In the genomic region with DNA sequence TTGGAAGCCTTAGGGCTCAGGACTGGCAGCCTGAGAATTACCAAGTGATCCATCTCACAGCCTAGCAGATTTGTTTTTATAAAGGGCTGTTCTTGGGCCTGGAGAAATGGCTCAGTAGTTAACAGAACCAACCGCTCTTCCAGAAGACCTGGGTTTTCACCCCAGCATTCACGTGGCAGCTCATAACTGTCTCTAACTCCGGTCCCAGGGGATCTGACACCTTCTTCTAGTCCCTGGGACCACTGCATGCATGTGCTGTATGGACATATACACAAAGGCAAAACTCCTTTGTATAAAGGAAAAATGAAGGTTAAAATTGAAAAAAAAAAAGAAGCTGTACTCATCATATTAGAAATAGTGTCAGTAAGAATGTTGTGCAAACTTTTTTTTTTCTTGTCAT, we compare ENCODE assay signal across 11 mouse cellular contexts. TPM values are rescaled to one million over a fixed set of nuclear protein-coding genes. Genes with fewer than 3 reads are reported as not detected.
DNase-seq lines count a peak whose midpoint lies in the region; ATAC-seq and TF ChIP-seq lines count a peak whose summit lies in the region.
"Had no signal": no experiment of that assay in that cellular context is flagged by ENCODE, and none has a peak within 500 bp of the region (broad histone marks: within the 10 kb centered on the region; RNA-seq: fewer than 3 reads in every experiment).

No protein-coding gene starts in this region.

- no peaks in the 10 kb centered on the region for H3K79me2 ChIP-seq in MEL (ENCODE audit: control insufficient read depth, insufficient read depth, low read length, poor library complexity)

- TF ChIP-seq RAD21 in MEL (IDR thresholded peaks at IDR 0.05; ENCODE audit: low read depth, low read length): no peak

- no peaks in the 10 kb centered on the region for H3K36me3 ChIP-seq in hindbrain, postnatal 0 days (ENCODE audit: insufficient read depth, low read length)
- H3K36me3 ChIP-seq in hindbrain, embryonic 11.5 days (ENCODE audit: control insufficient read depth, insufficient read depth, low read length): no peaks in the 10 kb centered on the region
- H3K36me3 ChIP-seq in MEL (ENCODE audit: control insufficient read depth in 1 of 2, insufficient read depth in 2 of 2, low read length in 2 of 2): peaks cover 0 to 7% of the 10 kb centered on the region in 2 experiments; a peak in 2 of 4 replicates
- H3K36me3 ChIP-seq: G1E; hindbrain, embryonic 10.5 days; liver, embryonic 15.5 days had no signal

- no peak for TF ChIP-seq EP300 in MEL (IDR thresholded peaks at IDR 0.05; ENCODE audit: low read depth in 1 of 2, low read length in 2 of 2)

- H3K27me3 ChIP-seq in hindbrain, postnatal 0 days (ENCODE audit: insufficient read depth, low read length): no peaks in the 10 kb centered on the region
- no peaks in the 10 kb centered on the region for H3K27me3 ChIP-seq in hindbrain, embryonic 11.5 days (ENCODE audit: control insufficient read depth, insufficient read depth, low read length)
- no peaks in the 10 kb centered on the region for H3K27me3 ChIP-seq in MEL (ENCODE audit: control insufficient read depth in 1 of 2, insufficient read depth in 2 of 2, low read length in 2 of 2)
- H3K27me3 ChIP-seq: liver, embryonic 15.5 days had no signal

- no peak overlapping the region for H3K27ac ChIP-seq in hindbrain, postnatal 0 days
- no peak overlapping the region for H3K27ac ChIP-seq in hindbrain, embryonic 11.5 days (ENCODE audit: low read depth, low read length)
- no peak overlapping the region for H3K27ac ChIP-seq in MEL (ENCODE audit: control insufficient read depth, low read depth, low read length)
- H3K27ac ChIP-seq: hindbrain, embryonic 10.5 days; liver, embryonic 15.5 days had no signal

- no peak overlapping the region for H3K4me3 ChIP-seq in hindbrain, postnatal 0 days (ENCODE audit: low read length)
- no peak overlapping the region for H3K4me3 ChIP-seq in hindbrain, embryonic 11.5 days (ENCODE audit: low read depth, low read length)
- H3K4me3 ChIP-seq in MEL (ENCODE audit: control insufficient read depth in 1 of 2, insufficient read depth in 1 of 2, low read depth in 2 of 2, low read length in 2 of 2): peak overlapping the region in 1 of 2 experiments; percentile 66; a peak in 2 of 4 replicates
- H3K4me3 ChIP-seq: hindbrain, embryonic 10.5 days had no signal

- no peak for DNase-seq in hindbrain, postnatal 0 days (ENCODE audit: low spot score)
- no peak for DNase-seq in hindbrain, embryonic 11.5 days (ENCODE audit: low spot score)
- DNase-seq in retina, embryonic 14.5 days (ENCODE audit: low spot score): peak; percentile 20
- DNase-seq in retina, postnatal 1 day: no peak
- DNase-seq in B cell, adult 2 months: peak; percentile 12 to 18
- DNase-seq in MEL (ENCODE audit: low read depth, low spot score): no peak
- DNase-seq in right cerebral cortex, adult 2 months (ENCODE audit: low spot score in 2 of 2): no peak
- DNase-seq: gastrocnemius, postnatal 25 days had no signal

- H3K9me3 ChIP-seq in hindbrain, postnatal 0 days (ENCODE audit: low read length): no peaks in the 10 kb centered on the region
- H3K9me3 ChIP-seq in hindbrain, embryonic 11.5 days (ENCODE audit: control insufficient read depth, low read length): no peaks in the 10 kb centered on the region
- H3K9me3 ChIP-seq in MEL (replicated peaks; ENCODE audit: insufficient read depth, low read length): no peaks in the 10 kb centered on the region
- H3K9me3 ChIP-seq: G1E; hindbrain, embryonic 10.5 days; liver, embryonic 15.5 days had no signal

- 0 out of 2 replicates have a peak, but pooled peaks have one; percentile 40 for ATAC-seq in hindbrain, postnatal 0 days
- no peak for ATAC-seq in hindbrain, embryonic 11.5 days (ENCODE audit: low FRiP score)

- no peak for TF ChIP-seq POLR2A in MEL (IDR thresholded peaks at IDR 0.05; ENCODE audit: control insufficient read depth in 1 of 2, insufficient read depth in 1 of 2, low read depth in 1 of 2, low read length in 2 of 2, poor library complexity in 1 of 2)

- H3K9ac ChIP-seq in hindbrain, postnatal 0 days (replicated peaks; ENCODE audit: low read length): no peak overlapping the region
- no peak overlapping the region for H3K9ac ChIP-seq in hindbrain, embryonic 11.5 days (ENCODE audit: low read depth, low read length)
- peak overlapping the region; percentile 36; the same call in 1 of the 2 replicates for H3K9ac ChIP-seq in MEL (ENCODE audit: control insufficient read depth, low read depth, low read length, poor library complexity, severe bottlenecking)
- H3K9ac ChIP-seq: liver, embryonic 15.5 days had no signal

- H3K4me1 ChIP-seq in hindbrain, postnatal 0 days (ENCODE audit: insufficient read depth, low read length): no peaks in the 10 kb centered on the region
- no peaks in the 10 kb centered on the region for H3K4me1 ChIP-seq in hindbrain, embryonic 11.5 days (replicated peaks; ENCODE audit: control insufficient read depth, insufficient read depth, low read length)
- H3K4me1 ChIP-seq in MEL (ENCODE audit: control insufficient read depth in 1 of 2, insufficient read depth in 2 of 2, low read length in 2 of 2): peaks cover 8 to 9% of the 10 kb centered on the region in 2 experiments
- H3K4me1 ChIP-seq: hindbrain, embryonic 10.5 days had no signal

- 77% methylated on average over 3 of the region's 3 CpGs for WGBS in hindbrain, postnatal 0 days
- WGBS in hindbrain, embryonic 11.5 days: 72% methylated on average over 3 of the region's 3 CpGs

- no peak for TF ChIP-seq CTCF in hindbrain, postnatal 0 days (IDR thresholded peaks at IDR 0.05; ENCODE audit: low read depth)
- TF ChIP-seq CTCF in MEL (IDR thresholded peaks at IDR 0.05 in 2 of 3, conservative IDR thresholded peaks at IDR 0.05 in 1 of 3; ENCODE audit: control insufficient read depth in 1 of 3, insufficient read depth in 1 of 3, low read depth in 2 of 3, low read length in 3 of 3, poor library complexity in 1 of 3, severe bottlenecking in 1 of 3): no peak

- H3K4me2 ChIP-seq in hindbrain, postnatal 0 days (ENCODE audit: low read depth, low read length): no peak overlapping the region
- H3K4me2 ChIP-seq in hindbrain, embryonic 11.5 days (replicated peaks; ENCODE audit: low read depth, low read length): no peak overlapping the region

TF ChIP-seq in MEL, 35 proteins besides CTCF, POLR2A, EP300 and RAD21:
- TF ChIP-seq BHLHE40 (IDR thresholded peaks at IDR 0.05; ENCODE audit: borderline replicate concordance, low read depth, low read length): no peak
- no peak for TF ChIP-seq USF2 (IDR thresholded peaks at IDR 0.05; ENCODE audit: borderline replicate concordance in 1 of 2, insufficient read depth in 1 of 2, low read depth in 1 of 2, low read length in 2 of 2)
- TF ChIP-seq ZMIZ1 (IDR thresholded peaks at IDR 0.05; ENCODE audit: low read depth, low read length): no peak
- TF ChIP-seq JUND (IDR thresholded peaks at IDR 0.05; ENCODE audit: low read depth, low read length): no peak
- TF ChIP-seq SMC3 (IDR thresholded peaks at IDR 0.05; ENCODE audit: low read depth, low read length): no peak
- no peak for TF ChIP-seq CHD2 (IDR thresholded peaks at IDR 0.05; ENCODE audit: low read length)
- no peak for TF ChIP-seq TAL1 (IDR thresholded peaks at IDR 0.05; ENCODE audit: low read length)
- TF ChIP-seq USF1 (IDR thresholded peaks at IDR 0.05; ENCODE audit: low read depth, low read length): no peak
- no peak for TF ChIP-seq ETS1 (IDR thresholded peaks at IDR 0.05; ENCODE audit: low read depth, low read length)
- no peak for TF ChIP-seq ZNF384 (IDR thresholded peaks at IDR 0.05; ENCODE audit: low read depth, low read length)
- TF ChIP-seq ELF1 (IDR thresholded peaks at IDR 0.05; ENCODE audit: low read depth, low read length): no peak
- no peak for TF ChIP-seq KAT2A (conservative IDR thresholded peaks at IDR 0.05; ENCODE audit: low read depth, low read length)
- no peak for TF ChIP-seq TBP (IDR thresholded peaks at IDR 0.05; ENCODE audit: low read depth, low read length)
- TF ChIP-seq ZKSCAN1 (IDR thresholded peaks at IDR 0.05; ENCODE audit: low read depth, low read length): no peak
TF ChIP-seq in MEL: peak in this region for 0.

RNA-seq across cellular contexts. Expression of a gene that starts 15.6 kb away (rescaled TPM):
- 160 and 172 TPM in 2 replicates for total RNA-seq in hindbrain, postnatal 0 days (2014; rRNA removed)
- 525 and 561 TPM in 2 replicates for polyA plus RNA-seq in hindbrain, postnatal 0 days (2015; fragmentation: Nextera tagmentation; extraction: Ambion mirVana)
- polyA plus RNA-seq in hindbrain, embryonic 11.5 days (2014; fragmentation: Nextera tagmentation; extraction: Ambion mirVana): 787 and 791 TPM in 2 replicates
- 1,495 and 1,552 TPM in 2 replicates for total RNA-seq in MEL (2012; rRNA removed)
- polyA plus RNA-seq in MEL (2012; ENCODE audit: insufficient read depth in 1 of 2, insufficient read length in 2 of 2, low read depth in 1 of 2, low replicate concordance in 2 of 2, missing spikeins in 1 of 2): 100 to 1,000 TPM in 1 of 2 experiments, not detected in 1; 132 TPM

RNA-seq across cellular contexts. Expression of a gene that starts 15.8 kb away (rescaled TPM):
- 4.9 and 7.1 TPM in 2 replicates for total RNA-seq in hindbrain, postnatal 0 days (2014; rRNA removed)
- polyA plus RNA-seq in hindbrain, postnatal 0 days (2015; fragmentation: Nextera tagmentation; extraction: Ambion mirVana): 5.8 and 7.0 TPM in 2 replicates
- polyA plus RNA-seq in hindbrain, embryonic 11.5 days (2014; fragmentation: Nextera tagmentation; extraction: Ambion mirVana): 18.7 and 23.0 TPM in 2 replicates
- total RNA-seq in MEL (2012; rRNA removed): 11.1 and 12.9 TPM in 2 replicates
- 10 to 100 TPM in 1 of 2 experiments, not detected in 1; 10.7 TPM for polyA plus RNA-seq in MEL (2012; ENCODE audit: insufficient read depth in 1 of 2, insufficient read length in 2 of 2, low read depth in 1 of 2, low replicate concordance in 2 of 2, missing spikeins in 1 of 2)

RNA-seq across cellular contexts. Expression of a gene that starts 23.2 kb away (rescaled TPM):
- 17.5 and 18.7 TPM in 2 replicates for total RNA-seq in hindbrain, postnatal 0 days (2014; rRNA removed)
- 16.4 and 17.7 TPM in 2 replicates for polyA plus RNA-seq in hindbrain, postnatal 0 days (2015; fragmentation: Nextera tagmentation; extraction: Ambion mirVana)
- polyA plus RNA-seq in hindbrain, embryonic 11.5 days (2014; fragmentation: Nextera tagmentation; extraction: Ambion mirVana): 15.0 and 20.9 TPM in 2 replicates
- 17.6 and 19.0 TPM in 2 replicates for total RNA-seq in MEL (2012; rRNA removed)
- polyA plus RNA-seq in MEL (2012; ENCODE audit: insufficient read depth in 1 of 2, insufficient read length in 2 of 2, low read depth in 1 of 2, low replicate concordance in 2 of 2, missing spikeins in 1 of 2): 10 to 100 TPM in 1 of 2 experiments, not detected in 1; 12.5 TPM

RNA-seq across cellular contexts. Expression of a gene that starts 55.4 kb away (rescaled TPM):
- total RNA-seq in hindbrain, postnatal 0 days (2014; rRNA removed): 1.8 and 2.4 TPM in 2 replicates
- polyA plus RNA-seq in hindbrain, postnatal 0 days (2015; fragmentation: Nextera tagmentation; extraction: Ambion mirVana): 0.84 and 1.1 TPM in 2 replicates
- 1.0 and 1.1 TPM in 2 replicates for polyA plus RNA-seq in hindbrain, embryonic 11.5 days (2014; fragmentation: Nextera tagmentation; extraction: Ambion mirVana)
- total RNA-seq in MEL (2012; rRNA removed): 2.5 and 2.7 TPM in 2 replicates
- 1 to 10 TPM in 1 of 2 experiments, not detected in 1; 4.3 TPM for polyA plus RNA-seq in MEL (2012; ENCODE audit: insufficient read depth in 1 of 2, insufficient read length in 2 of 2, low read depth in 1 of 2, low replicate concordance in 2 of 2, missing spikeins in 1 of 2)

Comparison
In these comparisons a context has a peak if more than half of its experiments do, and no peak if none do; other contexts are left out.
1. DNase-seq: peak in retina, embryonic 14.5 days (single experiment) and B cell, adult 2 months (2 of 2); none in hindbrain, postnatal 0 days (single experiment), hindbrain, embryonic 11.5 days (single experiment), retina, postnatal 1 day (single experiment), MEL (single experiment) and right cerebral cortex, adult 2 months (0 of 2).